Mouse (Mus musculus) limb, embryonic 12.5 days (tissue): ENCODE measurements at regions not wholly inside any gene's neighbourhood (a gene's known extent, or its start where the extent isn't known, plus 50 kb on each side); places are given as distances from the start of the nearest gene placed in this dataset.

Source experiments
- ATAC-seq: fragments of 200-750 bp; cut with Nextera tagmentation; 2 replicates; pipeline ENCODE4 v1.8.0; 2017; ENCODE audit warnings: low read depth, moderate TSS enrichment; ENCODE audit not compliant: insufficient number of reproducible peaks, insufficient read depth, low FRiP score, low TSS enrichment
- H3K27ac ChIP-seq: fragments of 300-500 bp; sonication (generic); 2 replicates; pipeline ENCODE4 v1.5.1; 2016; ENCODE audit warnings: mild to moderate bottlenecking, moderate library complexity
- H3K27me3 ChIP-seq: fragments of 300-500 bp; sonication (generic); 2 replicates; pipeline ENCODE4 v1.6.1; 2016; ENCODE audit warnings: mild to moderate bottlenecking, moderate library complexity
- H3K36me3 ChIP-seq: fragments of 300-500 bp; sonication (generic); 2 replicates; pipeline ENCODE4 v1.6.1; 2016; ENCODE audit warnings: mild to moderate bottlenecking, moderate library complexity
- H3K4me1 ChIP-seq: fragments of 300-500 bp; sonication (generic); replicated peaks from 2 replicates; pipeline ENCODE4 v1.6.1; 2016
- H3K4me2 ChIP-seq: fragments of 300-500 bp; sonication (generic); 2 replicates; pipeline ENCODE4 v1.6.1; 2016; ENCODE audit warnings: mild to moderate bottlenecking, moderate library complexity
- H3K4me3 ChIP-seq: fragments of 300-500 bp; sonication (generic); replicated peaks from 2 replicates; pipeline ENCODE4 v1.5.1; 2016; ENCODE audit warnings: mild to moderate bottlenecking
- H3K9ac ChIP-seq: fragments of 300-500 bp; sonication (generic); replicated peaks from 2 replicates; pipeline ENCODE4 v1.6.1; 2016; ENCODE audit warnings: mild to moderate bottlenecking, moderate library complexity
- H3K9me3 ChIP-seq: fragments of 300-500 bp; sonication (generic); 2 replicates; pipeline ENCODE4 v1.6.1; 2016; ENCODE audit warnings: mild to moderate bottlenecking, moderate library complexity
- WGBS: fragments of 180-500 bp; shearing (Covaris S2); methylation state at CpG from one replicate; pipeline ENCODE4 v1.1.7; 2016; 5-methylcytosine and 5-hydroxymethylcytosine counted together

- Histone ChIP-seq H3K4me1 (peaks cover 13% of the 10 kb centered on the region), H3K4me3 (no peak overlapping the region), H3K27me3 (no peaks in the 10 kb centered on the region), H3K36me3 (no peaks in the 10 kb centered on the region), H3K27ac (no peak overlapping the region), H3K4me2 (no peak overlapping the region), H3K9ac (no peak overlapping the region), H3K9me3 (no peaks in the 10 kb centered on the region)
- ATAC-seq, result no peak
- 75% methylated on average over 2 of the region's 2 CpGs for WGBS
Measured at GRCm38 (mm10) chr3:38145444-38145843, 339.2 kb downstream of the Ankrd50 start.

GRCm38 (mm10) chr3:38144650-38145049 is 340.0 kb downstream of the Ankrd50 start:
- H3K36me3 ChIP-seq, result no peaks in the 10 kb centered on the region
- H3K4me2 ChIP-seq, result no peak overlapping the region
- ATAC-seq, result no peak
- H3K4me3 ChIP-seq, result no peak overlapping the region
- no peaks in the 10 kb centered on the region for H3K27me3 ChIP-seq
- H3K4me1 ChIP-seq, result peaks cover 13% of the 10 kb centered on the region
- H3K9ac ChIP-seq, result no peak overlapping the region
- no peak overlapping the region for H3K27ac ChIP-seq
- H3K9me3 ChIP-seq, result no peaks in the 10 kb centered on the region

- Histone ChIP-seq H3K9me3 (no peaks in the 10 kb centered on the region), H3K27me3 (no peaks in the 10 kb centered on the region), H3K9ac (no peak overlapping the region), H3K4me2 (no peak overlapping the region), H3K27ac (no peak overlapping the region), H3K4me1 (peaks cover 7% of the 10 kb centered on the region), H3K36me3 (no peaks in the 10 kb centered on the region), H3K4me3 (no peak overlapping the region)
- WGBS, result 82% methylated on average over 11 of the region's 11 CpGs
- peak; percentile 63; the same call in 1 of the 2 replicates for ATAC-seq
Measured at GRCm38 (mm10) chr3:38143147-38143883, 341.3 kb downstream of the Ankrd50 start.

- no peak for ATAC-seq
- H3K9me3 ChIP-seq, result no peaks in the 10 kb centered on the region
- no peaks in the 10 kb centered on the region for H3K27me3 ChIP-seq
- WGBS, result 94% methylated on average over 4 of the region's 4 CpGs
- no peak overlapping the region for H3K4me3 ChIP-seq
- H3K4me1 ChIP-seq, result peaks cover 7% of the 10 kb centered on the region
- H3K36me3 ChIP-seq, result no peaks in the 10 kb centered on the region
- no peak overlapping the region for H3K4me2 ChIP-seq
- no peak overlapping the region for H3K27ac ChIP-seq
- no peak overlapping the region for H3K9ac ChIP-seq
Measured at GRCm38 (mm10) chr3:38139387-38139786, 345.3 kb downstream of the Ankrd50 start.

GRCm38 (mm10) chr3:38138014-38138413 is 346.6 kb downstream of the Ankrd50 start:
- no peak for ATAC-seq
- H3K4me3 ChIP-seq, result no peak overlapping the region
- H3K9ac ChIP-seq, result no peak overlapping the region
- no peak overlapping the region for H3K27ac ChIP-seq
- H3K36me3 ChIP-seq, result no peaks in the 10 kb centered on the region
- 82% methylated on average over 5 of the region's 5 CpGs for WGBS
- peaks cover under 1% of the 10 kb centered on the region for H3K4me1 ChIP-seq
- no peak overlapping the region for H3K4me2 ChIP-seq
- H3K27me3 ChIP-seq, result no peaks in the 10 kb centered on the region
- no peaks in the 10 kb centered on the region for H3K9me3 ChIP-seq

- Histone ChIP-seq H3K4me2 (no peak overlapping the region), H3K4me1 (peaks cover 8% of the 10 kb centered on the region), H3K36me3 (no peaks in the 10 kb centered on the region), H3K4me3 (no peak overlapping the region), H3K9ac (no peak overlapping the region), H3K9me3 (no peaks in the 10 kb centered on the region), H3K27me3 (no peaks in the 10 kb centered on the region), H3K27ac (no peak overlapping the region)
- WGBS, result 87% methylated on average over 10 of the region's 10 CpGs
- no peak for ATAC-seq
Measured at GRCm38 (mm10) chr3:38135808-38136214, 348.8 kb downstream of the Ankrd50 start.

GRCm38 (mm10) chr3:38134425-38134824 is 350.2 kb downstream of the Ankrd50 start:
- no peak overlapping the region for H3K9ac ChIP-seq
- no peaks in the 10 kb centered on the region for H3K9me3 ChIP-seq
- no peak for ATAC-seq
- no peaks in the 10 kb centered on the region for H3K36me3 ChIP-seq
- no peak overlapping the region for H3K27ac ChIP-seq
- H3K27me3 ChIP-seq, result no peaks in the 10 kb centered on the region
- peaks cover 8% of the 10 kb centered on the region for H3K4me1 ChIP-seq
- no peak overlapping the region for H3K4me3 ChIP-seq
- no peak overlapping the region for H3K4me2 ChIP-seq
- 86% methylated on average over 4 of the region's 4 CpGs for WGBS

GRCm38 (mm10) chr3:38131887-38132220 is 352.8 kb downstream of the Ankrd50 start:
- ATAC-seq, result no peak
- Histone ChIP-seq H3K27ac (no peak overlapping the region), H3K4me1 (peaks cover 11% of the 10 kb centered on the region)

GRCm38 (mm10) chr3:38131176-38131886 is 353.3 kb downstream of the Ankrd50 start:
- WGBS, result 93% methylated on average over 12 of the region's 12 CpGs
- no peak overlapping the region for H3K4me3 ChIP-seq
- no peaks in the 10 kb centered on the region for H3K9me3 ChIP-seq
- ATAC-seq, result no peak
- H3K9ac ChIP-seq, result no peak overlapping the region
- no peak overlapping the region for H3K27ac ChIP-seq
- H3K27me3 ChIP-seq, result no peaks in the 10 kb centered on the region
- H3K4me1 ChIP-seq, result peaks cover 11% of the 10 kb centered on the region
- H3K36me3 ChIP-seq, result no peaks in the 10 kb centered on the region
- no peak overlapping the region for H3K4me2 ChIP-seq

More at GRCm38 (mm10) chr3:38131887-38132220, 352.8 kb downstream of the Ankrd50 start:
- no peaks in the 10 kb centered on the region for H3K27me3 ChIP-seq
- H3K9ac ChIP-seq, result no peak overlapping the region
- no peak overlapping the region for H3K4me2 ChIP-seq
- WGBS, result 92% methylated on average over 3 of the region's 3 CpGs
- H3K9me3 ChIP-seq, result no peaks in the 10 kb centered on the region
- no peaks in the 10 kb centered on the region for H3K36me3 ChIP-seq
- no peak overlapping the region for H3K4me3 ChIP-seq

- peaks cover 5% of the 10 kb centered on the region; the same call in 1 of the 2 replicates for H3K9me3 ChIP-seq
- H3K36me3 ChIP-seq, result no peaks in the 10 kb centered on the region
- no peak overlapping the region for H3K9ac ChIP-seq
- 79% methylated on average over 1 of the region's 1 CpGs for WGBS
- no peak overlapping the region for H3K4me2 ChIP-seq
- H3K4me3 ChIP-seq, result no peak overlapping the region
- no peak for ATAC-seq
- no peak overlapping the region for H3K27ac ChIP-seq
- H3K27me3 ChIP-seq, result no peaks in the 10 kb centered on the region
- peaks cover 11% of the 10 kb centered on the region for H3K4me1 ChIP-seq
Measured at GRCm38 (mm10) chr3:38130088-38130487, 354.6 kb downstream of the Ankrd50 start.

GRCm38 (mm10) chr3:38129167-38129500 is 355.5 kb downstream of the Ankrd50 start:
- Histone ChIP-seq H3K27ac (no peak overlapping the region), H3K4me2 (no peak overlapping the region), H3K9ac (no peak overlapping the region), H3K4me3 (no peak overlapping the region), H3K36me3 (no peaks in the 10 kb centered on the region), H3K27me3 (no peaks in the 10 kb centered on the region), H3K9me3 (peaks cover 5% of the 10 kb centered on the region; the same call in 1 of the 2 replicates), H3K4me1 (peaks cover 11% of the 10 kb centered on the region)
- WGBS, result 84% methylated on average over 2 of the region's 2 CpGs
- ATAC-seq, result no peak
